8 mouse cellular contexts compared by ENCODE assay signal in genomic region chr5:114569918-114570670, GRCm38 (mm10). TPM values are rescaled to one million over a fixed set of nuclear protein-coding genes. Genes with fewer than 3 reads are reported as not detected.
DNase-seq lines count a peak whose midpoint lies in the region; ATAC-seq lines count a peak whose summit lies in the region.

No protein-coding gene starts in this region.

- 15% methylated on average over 12 of the region's 16 CpGs for WGBS in hindbrain, embryonic 15.5 days
- WGBS in stomach, embryonic 14.5 days: 41% methylated on average over 12 of the region's 16 CpGs

- H3K4me3 ChIP-seq in hindbrain, embryonic 15.5 days: peak overlapping the region; percentile 64
- peak overlapping the region; percentile 70 for H3K4me3 ChIP-seq in stomach, embryonic 14.5 days (ENCODE audit: low read depth, low read length)

- H3K36me3 ChIP-seq in hindbrain, embryonic 15.5 days: no peaks in the 10 kb centered on the region
- no peaks in the 10 kb centered on the region for H3K36me3 ChIP-seq in stomach, embryonic 14.5 days (ENCODE audit: control insufficient read depth, insufficient read depth, low read length)

- no peaks in the 10 kb centered on the region for H3K27me3 ChIP-seq in hindbrain, embryonic 15.5 days
- no peaks in the 10 kb centered on the region for H3K27me3 ChIP-seq in stomach, embryonic 14.5 days (ENCODE audit: control insufficient read depth, insufficient read depth, low read length)

- intact Hi-C loops in left cerebral cortex, postnatal 10 days (cut with DNase I): loop anchor here (5.0 kb wide), 1 partner anchor 108 kb away; no protein-coding TSS in a partner anchor

- ATAC-seq in hindbrain, embryonic 15.5 days (ENCODE audit: low FRiP score, low read depth): no peak
- ATAC-seq in stomach, embryonic 14.5 days (ENCODE audit: insufficient number of reproducible peaks, insufficient read depth, low FRiP score, low read depth): no peak
- ATAC-seq in megakaryocyte, adult 5-6 weeks (ENCODE audit: poor library complexity, severe bottlenecking): no peak

- H3K9ac ChIP-seq in hindbrain, embryonic 15.5 days: peak overlapping the region; percentile 73; the same call in 1 of the 2 replicates
- H3K9ac ChIP-seq in stomach, embryonic 14.5 days (replicated peaks; ENCODE audit: low read depth, low read length): no peak overlapping the region

- peak overlapping the region; percentile 83 for H3K4me2 ChIP-seq in hindbrain, embryonic 15.5 days
- H3K4me2 ChIP-seq in stomach, embryonic 14.5 days (replicated peaks; ENCODE audit: low read depth, low read length): peak overlapping the region; percentile 88

- no peak overlapping the region for H3K27ac ChIP-seq in hindbrain, embryonic 15.5 days (replicated peaks)
- H3K27ac ChIP-seq in stomach, embryonic 14.5 days (ENCODE audit: low read length): no peak overlapping the region

- no peaks in the 10 kb centered on the region for H3K9me3 ChIP-seq in hindbrain, embryonic 15.5 days
- no peaks in the 10 kb centered on the region for H3K9me3 ChIP-seq in stomach, embryonic 14.5 days (ENCODE audit: control insufficient read depth, low read depth, low read length)

- DNase-seq in urinary bladder, postnatal 14 days (ENCODE audit: low spot score): peak; percentile 44
- DNase-seq in urinary bladder, postnatal 10 days (ENCODE audit: low spot score): no peak
- peak; percentile 72 to 88 for DNase-seq in frontal cortex, adult 2 months (ENCODE audit: extremely low spot score in 1 of 2, low spot score in 1 of 2)
- DNase-seq in left cerebral cortex, postnatal 10 days (ENCODE audit: extremely low spot score in 1 of 2, low spot score in 2 of 2): peak; percentile 73 to 89
- DNase-seq in lung, postnatal 4 days: peak; percentile 79 to 90

- H3K4me1 ChIP-seq in hindbrain, embryonic 15.5 days (replicated peaks): peaks cover 73% of the 10 kb centered on the region
- peaks cover 54% of the 10 kb centered on the region; the same call in 1 of the 2 replicates for H3K4me1 ChIP-seq in stomach, embryonic 14.5 days (ENCODE audit: control insufficient read depth, insufficient read depth, low read length)

RNA-seq across cellular contexts. Expression of gene Fam222a, which starts 2.3 kb away (rescaled TPM):
- 8.3 and 10.6 TPM in 2 replicates for polyA plus RNA-seq in frontal cortex, adult 2 months (2012; rRNA removed)
- polyA plus RNA-seq in hindbrain, embryonic 15.5 days (2015; fragmentation: Nextera tagmentation; extraction: Ambion mirVana): 6.6 and 8.3 TPM in 2 replicates
- total RNA-seq in left cerebral cortex, postnatal 10 days (2021): 1 to 10 TPM; 6.4 to 7.4 TPM
- polyA plus RNA-seq in stomach, embryonic 14.5 days (2014; fragmentation: Nextera tagmentation; extraction: Ambion mirVana): 2.8 and 2.9 TPM in 2 replicates
- total RNA-seq in megakaryocyte, adult 5-6 weeks (2015): 0.16 and 0.22 TPM in 2 replicates
- total RNA-seq in megakaryocyte, adult 5-6 weeks (2017): 0.11 and 0.69 TPM in 2 replicates
